Mouse (Mus musculus) CD4-positive, CD25-positive, alpha-beta regulatory T cell, adult 2 months (primary cell): ENCODE measurements around the gene Isg20.
A peak's percentile ranks its signal among the peaks of the same experiment; 100 is the strongest.

ENCODE experiments used
- DNase-seq: peaks from one replicate; pipeline ENCODE4 v3.0.0-alpha.2; 2012; ENCODE audit warnings: low read depth, low spot score

Isg20 gene

DNA sequence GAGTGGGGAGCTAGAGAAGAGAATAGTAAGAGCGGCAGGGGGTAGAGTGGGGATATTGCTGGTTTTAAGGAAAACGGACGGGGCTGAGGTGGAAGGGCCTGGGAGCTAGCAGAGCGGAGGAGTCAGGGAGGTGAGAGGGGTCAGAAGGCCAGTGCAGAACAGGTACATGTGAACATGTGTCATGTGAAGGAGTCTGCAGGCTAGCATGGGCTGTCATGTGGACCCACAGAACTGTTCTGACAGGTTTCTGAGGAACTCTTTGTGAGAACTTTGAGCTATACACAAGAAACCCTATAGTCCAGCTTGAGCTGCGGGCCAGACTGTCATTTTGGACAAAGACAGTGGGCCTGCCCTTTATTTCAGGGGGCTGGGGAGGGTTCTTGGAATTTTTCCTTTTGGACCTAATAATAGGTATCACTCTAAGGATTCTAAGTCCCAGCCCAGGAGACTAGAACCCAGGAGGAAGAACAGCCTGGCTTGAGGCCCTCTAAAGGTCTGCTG is at the start of gene Isg20:
Gene Isg20 (plus strand): TSS at position 451 of the 501 bp plus-strand sequence.
- no peak for DNase-seq

DNA sequence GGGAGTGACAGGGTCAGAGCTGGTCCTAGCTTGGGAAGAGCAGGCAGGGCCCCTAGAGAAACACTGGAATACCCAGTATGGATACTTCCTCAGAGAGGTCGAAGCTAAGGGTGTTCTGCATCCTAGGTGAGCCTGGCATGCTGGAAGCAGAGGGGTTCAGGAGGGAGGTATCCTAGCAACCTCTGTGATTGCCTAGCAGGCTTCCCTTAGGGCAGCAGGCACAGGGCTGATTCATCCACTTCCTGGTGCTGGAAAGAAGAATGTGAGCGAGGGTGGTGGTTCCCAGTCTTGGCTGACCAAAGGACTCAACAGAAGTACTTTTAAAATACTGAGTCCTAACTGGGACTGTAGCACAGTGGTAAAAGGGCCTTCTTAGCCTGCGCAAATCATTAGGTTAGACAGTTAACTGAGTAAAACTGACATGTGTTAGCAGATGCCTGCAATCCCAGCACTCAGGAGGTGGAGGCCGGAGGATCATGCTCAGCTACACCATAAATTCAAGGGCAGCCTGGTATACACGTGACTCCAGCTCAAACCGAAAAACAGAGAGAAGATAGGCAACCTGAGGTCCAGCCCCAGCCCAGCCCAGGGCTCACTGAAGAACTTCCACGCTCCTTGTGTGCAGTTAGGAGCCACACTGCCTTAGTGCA is 49.3 kb upstream of the Isg20 start:
- no peak for DNase-seq

DNA sequence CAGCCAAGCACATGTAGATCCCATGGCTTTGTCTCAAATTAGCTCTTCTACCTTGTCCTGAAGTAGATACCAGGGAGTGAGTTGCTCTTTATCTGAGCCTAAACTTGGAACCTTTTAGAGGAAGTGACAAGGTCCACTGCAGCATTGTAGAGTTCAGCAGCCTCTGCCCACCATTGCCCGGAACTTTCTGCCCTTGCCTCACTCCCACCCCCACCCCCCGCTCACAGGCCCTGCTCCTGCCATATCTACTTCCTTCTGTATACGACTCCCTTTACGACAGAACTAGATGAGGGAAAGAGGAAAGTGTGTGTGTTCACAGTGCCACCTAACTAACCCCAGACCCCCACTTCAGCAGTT is 48.8 kb upstream of the Isg20 start:
- no peak for DNase-seq

DNA sequence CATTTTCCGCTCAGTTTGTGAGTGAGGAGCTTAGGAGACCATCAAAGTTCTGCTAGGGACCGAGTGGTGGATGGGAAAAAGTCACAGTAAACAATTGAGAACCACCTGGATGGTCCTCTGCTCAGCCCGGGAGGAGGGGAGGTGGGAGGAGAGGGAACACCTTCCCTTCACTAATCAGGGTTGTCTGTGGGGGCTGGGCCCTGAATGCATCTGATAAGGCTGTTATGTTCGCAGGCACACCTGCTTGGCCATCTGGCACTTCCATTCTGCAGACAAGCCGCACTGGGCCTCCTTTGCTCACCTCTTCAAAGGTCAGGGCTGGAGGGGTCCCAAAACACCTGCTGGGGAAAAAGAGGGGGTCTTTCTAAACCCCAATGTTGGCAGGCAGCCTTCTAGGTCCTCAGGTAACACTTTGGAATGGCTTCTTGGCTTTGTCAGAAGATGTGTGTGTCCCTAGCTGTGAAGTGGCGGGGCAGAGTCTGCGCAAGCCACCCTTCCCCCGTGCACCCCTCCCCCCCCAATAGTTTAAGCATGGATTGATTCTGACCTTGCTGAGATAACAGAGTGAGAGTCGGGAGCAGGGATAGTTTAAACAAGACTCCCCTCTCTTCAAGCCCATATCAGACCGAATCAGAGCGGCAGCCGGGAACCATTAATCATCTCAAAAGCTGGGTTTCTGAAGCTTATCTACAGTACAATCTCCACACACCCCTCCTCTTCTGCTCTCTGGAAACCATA is 47.8 kb upstream of the Isg20 start:
- DNase-seq = peak; percentile 19

DNA sequence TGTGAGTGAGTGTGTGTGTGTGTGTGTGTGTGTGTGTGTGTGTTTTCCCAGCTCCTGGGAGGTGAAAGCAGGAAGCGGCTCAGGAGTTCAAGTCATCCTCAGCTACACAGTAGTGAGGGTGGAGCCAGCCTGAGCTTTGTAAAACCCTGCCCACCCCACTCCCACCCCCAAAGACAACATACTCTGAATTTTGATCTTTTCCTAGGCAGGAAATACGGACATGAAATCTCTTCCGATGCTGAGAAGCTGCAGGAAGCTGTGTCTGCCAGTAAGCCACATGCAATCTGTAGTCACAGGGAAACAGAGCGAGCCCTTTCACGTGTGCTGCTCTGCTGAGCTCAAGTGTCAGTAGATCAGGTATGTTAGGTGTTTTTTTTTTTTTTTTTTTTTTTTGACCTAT is 44.5 kb upstream of the Isg20 start:
- DNase-seq = peak; percentile 40

DNA sequence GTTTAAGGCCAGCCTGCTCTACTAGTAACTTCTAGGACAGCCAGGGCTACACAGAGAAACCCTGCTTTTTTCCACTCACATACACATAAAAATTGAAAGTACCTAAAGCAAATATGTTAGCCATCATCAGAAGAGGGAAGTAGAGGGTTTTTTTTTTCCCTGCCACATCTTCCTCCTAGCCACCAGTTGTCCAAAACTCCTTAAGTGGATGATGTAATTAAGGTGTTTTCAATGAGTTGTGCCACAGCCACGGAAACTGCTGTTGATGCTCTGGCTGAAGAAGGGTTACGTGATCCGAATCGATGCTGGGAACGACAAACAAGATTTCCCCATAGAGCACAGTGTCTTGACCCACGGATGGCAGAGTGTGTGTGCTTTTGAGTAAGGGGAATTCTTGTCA is 40.9 kb upstream of the Isg20 start:
- DNase-seq = no peak

DNA sequence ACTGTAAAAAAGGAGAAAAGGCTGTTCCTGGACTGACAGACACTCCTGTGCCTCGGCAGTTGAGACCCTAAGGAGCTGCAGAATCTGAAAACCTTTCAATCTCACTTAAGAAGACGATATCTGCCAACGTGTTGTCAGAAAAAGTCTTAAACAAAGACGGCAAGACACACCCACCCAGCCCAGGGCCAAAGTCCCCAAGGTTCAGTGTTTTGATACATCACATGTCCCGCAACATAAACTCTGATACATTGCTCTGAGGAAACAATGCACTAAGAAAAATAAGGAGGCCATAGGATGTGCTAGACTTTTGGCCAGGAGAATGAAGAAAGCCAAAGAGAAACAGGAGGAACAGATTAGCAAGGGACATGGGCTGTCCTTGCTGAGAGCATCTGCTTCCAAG is 40.4 kb upstream of the Isg20 start:
- no peak for DNase-seq

DNA sequence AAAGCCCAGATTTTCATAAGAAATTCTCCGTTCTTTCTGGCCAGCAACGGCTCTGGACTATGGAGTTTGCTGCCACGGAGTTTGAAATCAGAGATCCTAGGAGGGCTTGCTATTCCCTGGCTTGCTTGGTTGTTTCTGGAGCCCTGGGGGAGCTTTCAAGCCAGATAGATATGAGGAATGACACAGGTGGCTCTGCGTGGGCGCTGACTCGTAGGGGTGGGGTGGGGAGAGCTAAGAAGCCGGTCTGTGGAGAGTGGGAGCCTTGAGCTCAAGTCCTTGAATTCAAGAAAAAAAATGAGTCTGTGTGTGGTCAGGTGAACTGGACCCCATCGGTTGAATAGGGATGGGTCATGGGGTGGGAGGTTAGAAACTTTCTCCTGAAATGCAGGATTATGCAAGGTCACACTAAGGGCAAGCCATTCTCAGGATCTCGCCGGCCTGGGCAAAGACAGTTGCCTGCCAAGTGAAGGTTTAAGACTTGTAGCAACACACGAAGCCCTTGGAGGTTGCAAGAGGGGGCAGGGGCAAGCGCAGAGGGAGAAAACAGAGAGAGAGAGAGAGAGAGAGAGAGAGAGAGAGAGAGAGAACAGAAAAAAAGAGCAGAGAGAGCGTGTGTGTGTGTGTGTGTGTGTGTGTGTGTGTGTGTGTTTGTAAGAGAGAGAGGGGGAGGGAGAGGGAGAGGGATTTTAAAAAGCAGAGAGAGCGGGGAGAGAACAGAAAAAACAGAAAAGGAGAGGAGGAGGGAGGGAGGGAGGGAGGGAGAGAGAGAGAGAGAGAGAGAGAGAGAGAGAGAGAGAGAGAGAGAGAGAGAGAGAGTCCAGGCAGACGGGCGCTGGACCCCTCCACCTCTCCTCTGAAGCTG is 31.4 kb upstream of the Isg20 start:
- DNase-seq = peak; percentile 26

DNA sequence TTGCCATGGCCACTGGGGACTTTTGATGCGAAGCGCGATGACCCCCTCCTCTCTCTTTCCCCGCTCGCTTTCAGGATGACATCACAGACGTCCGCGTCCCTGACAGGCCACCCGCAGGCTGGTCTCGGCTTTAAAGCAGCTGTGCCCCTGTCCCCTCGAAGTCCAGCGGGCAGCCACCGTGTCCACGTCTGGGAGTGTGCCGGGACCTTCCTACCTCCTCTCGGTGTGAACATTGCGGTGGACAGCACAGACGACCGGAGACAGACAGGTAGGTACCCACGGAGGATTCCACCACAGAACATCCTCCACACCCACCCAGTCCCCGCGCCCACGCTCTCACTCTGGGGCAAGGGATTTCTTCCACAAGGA is 30.8 kb upstream of the Isg20 start:
- peak; percentile 37 for DNase-seq

DNA sequence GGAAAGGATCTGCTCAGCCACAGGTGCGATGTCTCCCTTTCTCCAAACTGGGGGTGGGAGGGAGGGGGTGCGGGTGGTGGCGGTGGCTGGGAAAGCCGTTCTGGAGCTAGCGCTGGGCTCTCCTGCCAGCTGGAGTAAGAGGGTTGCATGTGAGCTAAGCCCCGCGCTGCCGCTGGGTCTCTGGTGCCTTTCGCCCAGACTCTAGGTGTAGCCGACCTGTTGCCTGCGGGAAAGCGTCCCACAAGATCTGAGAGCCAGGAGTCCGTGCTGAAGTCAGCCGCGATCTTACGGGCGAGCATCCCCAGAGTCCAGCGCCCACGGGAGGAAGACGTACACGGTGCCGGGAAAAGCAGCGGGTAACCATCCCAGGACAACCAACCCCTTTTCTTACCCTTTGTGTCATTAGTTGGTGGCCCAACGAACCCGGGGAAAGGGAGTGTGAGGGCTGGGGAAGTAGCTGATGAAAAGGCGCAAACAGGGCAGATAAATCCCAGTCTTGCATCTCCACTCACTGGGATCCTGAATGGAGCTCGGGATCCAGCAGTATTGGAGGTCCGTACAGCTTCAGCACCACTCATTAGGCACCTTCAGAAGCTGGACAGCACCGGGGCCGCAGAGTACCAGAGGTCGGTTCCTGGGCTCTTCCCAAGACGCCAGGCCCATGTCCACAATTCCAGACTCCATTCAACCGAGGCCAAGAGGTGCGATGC is 30.1 kb upstream of the Isg20 start:
- DNase-seq = peak; percentile 27

DNA sequence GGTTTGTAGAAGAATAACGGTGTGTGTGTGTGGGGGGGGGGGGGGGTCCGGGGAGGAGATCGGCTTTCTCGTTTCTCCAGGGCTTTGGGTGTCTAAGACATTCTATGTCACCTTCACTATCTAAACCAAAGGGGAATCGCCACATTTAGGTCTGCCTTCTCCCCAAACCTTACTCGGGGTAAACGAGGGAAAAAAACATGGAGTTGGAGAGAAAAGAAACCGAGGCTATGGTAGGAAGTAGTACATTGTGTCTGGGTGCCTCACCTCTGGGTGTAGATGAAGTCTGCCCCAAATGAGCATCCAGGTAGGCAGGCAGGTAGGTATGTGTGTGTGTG is 29.5 kb upstream of the Isg20 start:
- no peak for DNase-seq

DNA sequence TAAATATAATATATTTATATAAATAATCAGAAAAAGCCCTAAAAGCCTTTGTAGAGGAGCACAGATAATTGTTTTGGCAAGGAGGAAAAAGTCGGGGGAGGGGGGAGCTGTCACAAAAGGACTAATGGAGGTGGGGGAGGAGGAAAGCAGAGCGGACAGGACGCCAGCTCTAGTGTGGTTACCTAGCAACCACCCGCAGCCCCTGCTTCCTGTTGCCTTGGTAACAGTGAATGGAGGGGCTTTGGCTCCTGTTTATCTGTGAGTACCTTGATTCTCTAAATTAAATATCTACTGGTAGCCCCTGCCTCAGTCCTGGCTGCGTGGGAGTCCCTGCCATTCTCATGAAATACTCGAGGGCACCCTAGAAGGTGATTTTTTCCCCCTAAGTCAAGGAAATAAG is 29.1 kb upstream of the Isg20 start:
- peak; percentile 47 for DNase-seq

DNA sequence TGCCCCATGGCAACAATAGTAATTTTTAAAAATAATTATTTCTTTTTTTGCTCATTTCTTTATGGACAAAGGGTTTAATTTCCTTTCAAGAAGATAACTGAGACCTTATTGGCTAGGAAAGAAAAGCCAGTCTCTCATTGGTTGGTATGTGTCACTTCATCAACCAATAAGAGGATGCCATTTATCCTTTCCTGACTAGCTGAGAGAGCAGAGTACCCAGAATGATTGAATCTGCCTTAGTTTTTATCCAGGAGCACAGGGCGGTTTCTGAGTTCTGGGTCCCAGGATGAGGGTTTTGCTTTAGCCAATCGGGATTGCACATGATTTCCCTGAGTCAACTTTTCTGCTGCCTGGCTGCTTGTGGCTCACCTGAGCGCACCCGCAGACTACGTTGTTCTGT is 27.8 kb upstream of the Isg20 start:
- DNase-seq = no peak

DNA sequence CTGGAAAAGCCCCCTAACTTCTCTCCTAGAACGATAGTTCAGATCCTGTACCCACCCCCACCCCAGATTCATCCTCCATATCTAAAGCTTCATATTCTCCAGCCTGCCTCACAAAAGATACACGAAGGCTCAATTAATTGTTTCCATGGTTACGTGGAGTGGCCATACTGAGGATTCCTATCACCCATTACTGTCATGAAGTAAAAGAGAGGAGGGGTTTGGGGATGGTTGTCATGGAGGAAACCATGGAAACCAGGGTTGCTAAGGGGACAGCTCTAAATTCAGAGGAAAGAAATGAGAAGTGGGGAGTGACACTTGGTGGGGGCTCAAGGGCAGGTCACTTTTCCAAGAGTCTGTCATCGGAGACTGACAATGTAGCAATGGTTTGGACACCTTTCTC is 26.7 kb upstream of the Isg20 start:
- DNase-seq = no peak

DNA sequence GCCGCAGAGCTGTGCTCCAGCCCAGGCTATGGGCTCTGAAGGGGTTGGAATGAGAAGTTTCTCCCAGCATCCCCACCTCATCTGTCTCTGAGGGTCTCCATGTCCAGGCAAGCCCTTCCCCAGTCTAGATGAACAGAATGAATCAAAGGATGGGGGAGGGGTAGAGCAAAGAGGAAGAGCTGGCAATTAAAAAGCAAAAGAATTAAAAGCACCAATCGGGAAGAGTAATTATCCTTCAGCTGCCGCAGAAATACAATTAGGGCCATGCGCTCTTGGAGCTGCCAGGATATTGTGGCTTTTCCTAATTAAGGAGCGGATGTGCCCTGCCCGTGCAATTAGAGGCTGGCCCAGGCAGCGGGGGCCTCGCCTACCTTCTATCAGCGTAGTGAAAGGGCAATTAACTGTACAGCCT is 25.8 kb upstream of the Isg20 start:
- no peak for DNase-seq

DNA sequence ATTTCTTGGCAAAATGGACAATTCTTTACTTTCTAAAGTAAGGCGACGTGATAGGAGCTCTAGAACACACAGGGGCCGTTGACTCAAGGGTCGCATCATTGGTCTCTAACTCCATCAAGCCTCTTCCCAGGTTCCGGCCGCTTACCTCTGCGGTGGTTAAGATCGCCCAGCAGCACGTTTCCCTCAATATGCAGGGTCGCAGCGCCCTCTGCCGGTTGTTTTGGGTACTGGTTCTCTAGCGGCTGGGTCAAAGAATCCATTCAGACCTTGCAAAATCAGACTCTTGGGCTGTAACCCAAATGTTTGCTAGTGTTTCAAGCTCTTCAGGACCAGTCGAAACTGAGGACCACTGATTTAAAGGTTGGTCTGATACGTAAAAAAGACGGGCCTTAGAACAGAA is 22.6 kb upstream of the Isg20 start:
- DNase-seq = peak; percentile 89

DNA sequence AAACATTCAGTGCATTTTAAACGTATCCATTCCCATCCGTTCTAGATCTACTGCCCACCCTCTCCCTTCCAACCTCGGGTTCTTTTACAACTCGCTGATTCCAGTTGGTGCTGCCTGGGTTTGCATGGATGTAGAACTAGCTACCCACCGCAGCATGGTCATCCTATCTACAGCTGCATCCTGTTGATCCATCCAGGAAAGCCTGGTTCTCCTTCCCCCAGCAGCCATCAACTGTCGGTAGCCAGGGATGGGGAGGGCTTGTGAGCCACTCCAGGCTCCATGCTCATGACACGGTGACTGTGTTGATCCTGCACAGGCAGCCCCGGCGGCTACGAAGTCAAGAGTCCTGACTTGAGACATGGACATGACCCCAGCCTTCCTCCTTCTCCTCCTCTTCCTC is 19.3 kb upstream of the Isg20 start:
- no peak for DNase-seq

DNA sequence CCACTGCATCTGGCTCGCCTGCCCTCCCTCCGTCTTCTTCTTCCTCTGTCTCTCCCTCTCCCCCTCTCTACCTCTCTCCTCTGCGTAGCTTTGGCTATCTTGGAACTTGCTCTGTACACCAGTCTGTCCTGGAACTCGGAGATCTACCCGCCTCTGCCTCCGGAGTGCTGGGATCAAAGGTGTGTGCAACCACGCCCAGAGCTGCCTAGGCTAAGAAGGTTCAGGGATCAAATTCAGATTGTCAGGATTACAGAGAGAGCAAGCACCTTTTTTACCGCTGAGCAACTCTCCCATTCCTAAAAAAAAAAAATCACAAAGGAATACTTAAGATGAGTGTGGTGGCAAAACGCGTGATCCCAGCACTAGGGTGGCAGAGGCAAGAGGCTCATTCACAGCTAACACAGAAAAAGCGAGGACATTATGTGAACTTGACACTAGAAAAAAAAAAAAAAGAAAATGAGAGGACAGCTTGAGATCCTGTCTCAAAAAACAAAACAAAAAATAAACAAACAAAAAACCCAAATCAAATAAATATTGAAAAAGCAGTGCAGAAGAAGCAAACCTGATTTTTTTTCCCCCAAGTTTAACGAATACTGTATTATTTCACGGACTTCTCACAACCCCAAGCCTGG is 18.1 kb upstream of the Isg20 start:
- DNase-seq = no peak

DNA sequence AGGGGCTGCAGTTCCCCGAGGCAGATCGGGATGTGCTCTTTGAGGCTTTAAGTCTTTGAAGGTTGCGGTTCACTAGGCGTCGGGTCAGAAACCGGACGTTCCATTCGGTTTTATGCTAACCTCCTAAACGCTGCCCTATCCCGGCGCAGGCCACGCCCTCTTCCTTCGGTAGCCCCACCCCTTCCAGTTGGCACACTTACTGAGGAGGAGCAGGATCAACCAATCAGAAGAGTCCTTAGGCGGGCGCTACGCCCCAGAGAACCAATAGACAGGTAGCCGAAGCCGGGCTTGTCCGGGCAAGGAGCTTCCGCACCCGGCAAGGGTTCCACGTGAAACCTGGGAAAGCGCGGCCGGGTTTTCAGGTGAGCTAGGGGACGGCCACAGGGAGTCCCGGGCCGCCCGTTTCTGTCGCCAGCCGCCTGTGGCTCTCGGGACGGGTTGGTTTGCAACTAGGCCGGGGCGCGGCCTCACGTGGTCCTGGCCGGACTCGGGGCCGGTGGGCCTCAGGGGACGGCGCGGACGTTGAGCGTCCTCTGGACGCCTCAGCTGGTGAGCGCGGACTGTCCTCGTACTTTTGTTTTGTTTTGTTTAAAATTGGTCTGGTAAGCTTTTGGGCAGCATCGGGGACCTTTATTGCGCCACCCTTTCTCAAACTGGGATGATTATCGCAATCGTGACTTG is 17.4 kb upstream of the Isg20 start, which contains the start of gene Aen:
Gene Aen (plus strand): TSS at position 202 of the 681 bp plus-strand sequence.
- peak; percentile 99 for DNase-seq

DNA sequence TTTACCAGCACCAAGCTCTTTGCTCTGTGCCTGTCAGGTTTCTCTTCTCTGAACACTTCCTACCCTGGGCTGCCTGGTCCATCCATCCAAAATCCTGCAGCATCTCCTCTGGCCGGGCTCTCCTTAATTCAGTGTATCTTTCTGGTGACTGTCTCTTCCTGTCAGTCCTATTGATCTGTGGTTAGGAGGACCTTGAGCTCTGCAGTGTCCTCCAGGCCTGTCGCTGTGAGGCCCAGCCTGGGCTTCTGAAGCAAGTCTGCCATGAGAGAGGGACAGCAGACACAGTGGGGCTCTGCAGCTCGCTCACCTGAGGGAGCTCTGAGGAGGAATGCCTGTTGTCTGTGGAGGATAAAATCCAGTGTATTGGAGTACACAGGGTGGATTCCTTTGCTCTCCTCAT is 15.7 kb upstream of the Isg20 start:
- DNase-seq = no peak
